Comparison of ENCODE assay signal across 10 mouse cellular contexts in the genomic region with DNA sequence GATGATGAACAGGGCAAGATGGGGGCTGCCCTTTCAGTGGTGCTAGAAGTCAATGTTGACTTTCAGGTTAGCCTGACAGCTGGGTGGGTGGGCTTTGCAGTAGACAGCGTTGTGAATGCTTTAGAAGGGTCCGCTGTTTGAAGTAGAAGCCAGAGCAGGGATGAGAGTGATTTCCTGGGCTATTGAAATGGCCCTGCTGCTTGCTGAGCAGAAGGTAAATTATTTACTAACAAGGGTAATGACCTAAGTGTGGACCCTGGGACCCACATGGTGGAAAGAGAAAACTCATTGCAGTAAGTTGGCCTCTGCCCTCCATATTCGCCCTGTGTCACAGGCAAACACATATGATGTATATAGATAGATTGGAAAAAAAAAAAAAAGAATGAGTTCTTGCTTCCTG. TPM values are rescaled to one million over a fixed set of nuclear protein-coding genes. Genes with fewer than 3 reads are reported as not detected.
DNase-seq lines count a peak whose midpoint lies in the region; ATAC-seq and TF ChIP-seq lines count a peak whose summit lies in the region.
"Had no signal": no experiment of that assay in that cellular context is flagged by ENCODE, and none has a peak within 500 bp of the region (broad histone marks: within the 10 kb centered on the region; RNA-seq: fewer than 3 reads in every experiment).

No protein-coding gene starts in this region.

- WGBS in embryonic facial prominence, embryonic 11.5 days, result 83% methylated on average over 3 of the region's 3 CpGs
- WGBS in forebrain, embryonic 13.5 days, result 85% methylated on average over 3 of the region's 3 CpGs
- 72% methylated on average over 3 of the region's 3 CpGs for WGBS in kidney, postnatal 0 days
- 75% methylated on average over 3 of the region's 3 CpGs for WGBS in midbrain, embryonic 15.5 days

- TF ChIP-seq CTCF in kidney, postnatal 0 days (IDR thresholded peaks at IDR 0.05; ENCODE audit: low read depth), result no peak

- no peaks in the 10 kb centered on the region for H3K27me3 ChIP-seq in embryonic facial prominence, embryonic 11.5 days (ENCODE audit: control insufficient read depth, insufficient read depth, low read length)
- no peaks in the 10 kb centered on the region; the same call in 1 of the 2 replicates for H3K27me3 ChIP-seq in forebrain, embryonic 13.5 days
- no peaks in the 10 kb centered on the region for H3K27me3 ChIP-seq in kidney, postnatal 0 days (ENCODE audit: insufficient read depth, low read length)
- no peaks in the 10 kb centered on the region for H3K27me3 ChIP-seq in midbrain, embryonic 15.5 days (replicated peaks)

- no peak for DNase-seq in embryonic facial prominence, embryonic 11.5 days (ENCODE audit: low spot score)
- peak; percentile 10 for DNase-seq in kidney, postnatal 0 days (ENCODE audit: low spot score)
- no peak for DNase-seq in urinary bladder, postnatal 10 days (ENCODE audit: low spot score)
- no peak for DNase-seq in cerebellum, postnatal 14 days
- no peak for DNase-seq in cerebellum, postnatal 36 days
- DNase-seq: cerebellum, adult 9-10 months; right cerebral cortex, adult 18-20 months had no signal

- H3K9me3 ChIP-seq in embryonic facial prominence, embryonic 11.5 days (replicated peaks; ENCODE audit: control insufficient read depth, low read length), result no peaks in the 10 kb centered on the region
- H3K9me3 ChIP-seq in forebrain, embryonic 13.5 days (replicated peaks), result no peaks in the 10 kb centered on the region
- no peaks in the 10 kb centered on the region for H3K9me3 ChIP-seq in kidney, postnatal 0 days (replicated peaks; ENCODE audit: low read length)
- H3K9me3 ChIP-seq in midbrain, embryonic 15.5 days, result no peaks in the 10 kb centered on the region
- H3K9me3 ChIP-seq: G1E had no signal

- H3K9ac ChIP-seq in embryonic facial prominence, embryonic 11.5 days (replicated peaks; ENCODE audit: low read length), result no peak overlapping the region
- peak overlapping the region; percentile 82; the same call in 1 of the 2 replicates for H3K9ac ChIP-seq in forebrain, embryonic 13.5 days
- no peak overlapping the region for H3K9ac ChIP-seq in kidney, postnatal 0 days (ENCODE audit: low read depth, low read length)
- H3K9ac ChIP-seq in midbrain, embryonic 15.5 days, result 0 out of 2 replicates have a peak overlapping the region, but pooled peaks have one; percentile 16

- H3K4me1 ChIP-seq in embryonic facial prominence, embryonic 11.5 days (ENCODE audit: control insufficient read depth, insufficient read depth, low read length), result no peaks in the 10 kb centered on the region
- peaks cover 29% of the 10 kb centered on the region for H3K4me1 ChIP-seq in forebrain, embryonic 13.5 days
- H3K4me1 ChIP-seq in kidney, postnatal 0 days (replicated peaks; ENCODE audit: insufficient read depth, low read length), result peaks cover 4% of the 10 kb centered on the region; the same call in 1 of the 2 replicates
- peaks cover 36% of the 10 kb centered on the region for H3K4me1 ChIP-seq in midbrain, embryonic 15.5 days

- peak overlapping the region; percentile 7 for H3K4me2 ChIP-seq in embryonic facial prominence, embryonic 11.5 days (ENCODE audit: low read depth, low read length)
- H3K4me2 ChIP-seq in forebrain, embryonic 13.5 days, result peak overlapping the region; percentile 79
- peak overlapping the region; percentile 92; the same call in 1 of the 2 replicates for H3K4me2 ChIP-seq in kidney, postnatal 0 days (ENCODE audit: low read length)
- H3K4me2 ChIP-seq in midbrain, embryonic 15.5 days, result peak overlapping the region; percentile 79

- no peak overlapping the region for H3K27ac ChIP-seq in embryonic facial prominence, embryonic 11.5 days (replicated peaks; ENCODE audit: low read depth, low read length)
- H3K27ac ChIP-seq in forebrain, embryonic 13.5 days, result no peak overlapping the region
- H3K27ac ChIP-seq in kidney, postnatal 0 days, result no peak overlapping the region
- no peak overlapping the region for H3K27ac ChIP-seq in midbrain, embryonic 15.5 days

- ATAC-seq in embryonic facial prominence, embryonic 11.5 days (replicated peaks; ENCODE audit: insufficient number of reproducible peaks, low FRiP score, low TSS enrichment, low read depth), result no peak
- no peak for ATAC-seq in forebrain, embryonic 13.5 days
- ATAC-seq in kidney, postnatal 0 days (replicated peaks; ENCODE audit: low FRiP score, low read depth), result no peak
- ATAC-seq in midbrain, embryonic 15.5 days (replicated peaks), result no peak

- no peaks in the 10 kb centered on the region for H3K36me3 ChIP-seq in embryonic facial prominence, embryonic 11.5 days (replicated peaks; ENCODE audit: control insufficient read depth, insufficient read depth, low read depth, low read length)
- peaks cover 35% of the 10 kb centered on the region for H3K36me3 ChIP-seq in forebrain, embryonic 13.5 days (ENCODE audit: poor library complexity, severe bottlenecking)
- peaks cover 20% of the 10 kb centered on the region for H3K36me3 ChIP-seq in kidney, postnatal 0 days (ENCODE audit: insufficient read depth, low read length)
- H3K36me3 ChIP-seq in midbrain, embryonic 15.5 days (replicated peaks), result peaks cover 30% of the 10 kb centered on the region; the same call in 1 of the 2 replicates

- H3K4me3 ChIP-seq in embryonic facial prominence, embryonic 11.5 days (ENCODE audit: low read depth, low read length), result no peak overlapping the region
- H3K4me3 ChIP-seq in forebrain, embryonic 13.5 days, result 0 out of 2 replicates have a peak overlapping the region, but pooled peaks have one; percentile 71
- H3K4me3 ChIP-seq in kidney, postnatal 0 days (replicated peaks; ENCODE audit: low read depth, low read length), result no peak overlapping the region
- H3K4me3 ChIP-seq in midbrain, embryonic 15.5 days, result peak overlapping the region; percentile 86

RNA-seq across cellular contexts. Expression of gene Capn10, which starts 2.3 kb away (rescaled TPM):
- polyA plus RNA-seq in embryonic facial prominence, embryonic 11.5 days (2014; fragmentation: Nextera tagmentation; extraction: Ambion mirVana), result 25.4 and 32.4 TPM in 2 replicates
- polyA plus RNA-seq in forebrain, embryonic 13.5 days (2015; fragmentation: Nextera tagmentation; extraction: Ambion mirVana), result 51.7 and 54.3 TPM in 2 replicates
- polyA plus RNA-seq in kidney, postnatal 0 days (2015; fragmentation: Nextera tagmentation; extraction: Ambion mirVana), result 31.0 and 32.2 TPM in 2 replicates
- 66.7 and 67.7 TPM in 2 replicates for polyA plus RNA-seq in midbrain, embryonic 15.5 days (2015; fragmentation: Nextera tagmentation; extraction: Ambion mirVana)

RNA-seq across cellular contexts. Expression of gene Gpr35, which starts 14.2 kb away (rescaled TPM):
- 0.21 and 0.25 TPM in 2 replicates for polyA plus RNA-seq in embryonic facial prominence, embryonic 11.5 days (2014; fragmentation: Nextera tagmentation; extraction: Ambion mirVana)
- 0.25 and 0.46 TPM in 2 replicates for polyA plus RNA-seq in forebrain, embryonic 13.5 days (2015; fragmentation: Nextera tagmentation; extraction: Ambion mirVana)
- 0.19 and 0.42 TPM in 2 replicates for polyA plus RNA-seq in kidney, postnatal 0 days (2015; fragmentation: Nextera tagmentation; extraction: Ambion mirVana)
- 0.30 and 0.50 TPM in 2 replicates for polyA plus RNA-seq in midbrain, embryonic 15.5 days (2015; fragmentation: Nextera tagmentation; extraction: Ambion mirVana)

RNA-seq across cellular contexts. Expression of gene Rnpepl1, which starts 25.9 kb away (rescaled TPM):
- 13.3 and 15.7 TPM in 2 replicates for polyA plus RNA-seq in embryonic facial prominence, embryonic 11.5 days (2014; fragmentation: Nextera tagmentation; extraction: Ambion mirVana)
- 18.6 and 20.5 TPM in 2 replicates for polyA plus RNA-seq in forebrain, embryonic 13.5 days (2015; fragmentation: Nextera tagmentation; extraction: Ambion mirVana)
- polyA plus RNA-seq in kidney, postnatal 0 days (2015; fragmentation: Nextera tagmentation; extraction: Ambion mirVana), result 39.3 and 39.4 TPM in 2 replicates
- polyA plus RNA-seq in midbrain, embryonic 15.5 days (2015; fragmentation: Nextera tagmentation; extraction: Ambion mirVana), result 32.9 and 37.1 TPM in 2 replicates

RNA-seq across cellular contexts. Expression of gene Dusp28, which starts 29.7 kb away (rescaled TPM):
- 7.2 and 10.3 TPM in 2 replicates for polyA plus RNA-seq in embryonic facial prominence, embryonic 11.5 days (2014; fragmentation: Nextera tagmentation; extraction: Ambion mirVana)
- polyA plus RNA-seq in forebrain, embryonic 13.5 days (2015; fragmentation: Nextera tagmentation; extraction: Ambion mirVana), result 16.6 and 17.5 TPM in 2 replicates
- 20.4 and 22.3 TPM in 2 replicates for polyA plus RNA-seq in kidney, postnatal 0 days (2015; fragmentation: Nextera tagmentation; extraction: Ambion mirVana)
- 15.4 and 15.7 TPM in 2 replicates for polyA plus RNA-seq in midbrain, embryonic 15.5 days (2015; fragmentation: Nextera tagmentation; extraction: Ambion mirVana)

RNA-seq across cellular contexts. Expression of gene Ankmy1, which starts 33.8 kb away (rescaled TPM):
- 0.67 and 0.93 TPM in 2 replicates for polyA plus RNA-seq in embryonic facial prominence, embryonic 11.5 days (2014; fragmentation: Nextera tagmentation; extraction: Ambion mirVana)
- 0.71 and 1.4 TPM in 2 replicates for polyA plus RNA-seq in forebrain, embryonic 13.5 days (2015; fragmentation: Nextera tagmentation; extraction: Ambion mirVana)
- polyA plus RNA-seq in kidney, postnatal 0 days (2015; fragmentation: Nextera tagmentation; extraction: Ambion mirVana), result 0.14 and 0.43 TPM in 2 replicates
- polyA plus RNA-seq in midbrain, embryonic 15.5 days (2015; fragmentation: Nextera tagmentation; extraction: Ambion mirVana), result 0.69 and 0.88 TPM in 2 replicates

Comparison
In these comparisons a context has a peak if more than half of its experiments do, and no peak if none do; other contexts are left out.
1. H3K4me2 ChIP-seq: peak in every context shown above with its lines; median percentile 92 in kidney, postnatal 0 days; 79 in forebrain, embryonic 13.5 days; 79 in midbrain, embryonic 15.5 days; 7 in embryonic facial prominence, embryonic 11.5 days.
2. H3K4me3 ChIP-seq: peak in forebrain, embryonic 13.5 days (single experiment) and midbrain, embryonic 15.5 days (single experiment); none in embryonic facial prominence, embryonic 11.5 days (single experiment) and kidney, postnatal 0 days (single experiment).
3. H3K9ac ChIP-seq: peak in forebrain, embryonic 13.5 days (single experiment) and midbrain, embryonic 15.5 days (single experiment); none in embryonic facial prominence, embryonic 11.5 days (single experiment) and kidney, postnatal 0 days (single experiment).